Mouse (Mus musculus) mammary gland, adult 2 months (tissue): Measurements from ENCODE around the gene Birc3. TPM values are rescaled to one million over a fixed set of nuclear protein-coding genes. Genes with fewer than 3 reads are reported as not detected.

ENCODE experiments used
- polyA plus RNA-seq: library from polyadenylated mRNA; depleted of rRNA; stranded (reverse); fragments of >200 nt; gene quantifications from 2 replicates; pipeline ENCODE4 v1.2.3, GENCODE M21; 2012; ENCODE audit warnings: low replicate concordance; rRNA removed

The Birc3 gene
- 22.4 and 36.1 TPM in 2 replicates for polyA plus RNA-seq

DNA sequence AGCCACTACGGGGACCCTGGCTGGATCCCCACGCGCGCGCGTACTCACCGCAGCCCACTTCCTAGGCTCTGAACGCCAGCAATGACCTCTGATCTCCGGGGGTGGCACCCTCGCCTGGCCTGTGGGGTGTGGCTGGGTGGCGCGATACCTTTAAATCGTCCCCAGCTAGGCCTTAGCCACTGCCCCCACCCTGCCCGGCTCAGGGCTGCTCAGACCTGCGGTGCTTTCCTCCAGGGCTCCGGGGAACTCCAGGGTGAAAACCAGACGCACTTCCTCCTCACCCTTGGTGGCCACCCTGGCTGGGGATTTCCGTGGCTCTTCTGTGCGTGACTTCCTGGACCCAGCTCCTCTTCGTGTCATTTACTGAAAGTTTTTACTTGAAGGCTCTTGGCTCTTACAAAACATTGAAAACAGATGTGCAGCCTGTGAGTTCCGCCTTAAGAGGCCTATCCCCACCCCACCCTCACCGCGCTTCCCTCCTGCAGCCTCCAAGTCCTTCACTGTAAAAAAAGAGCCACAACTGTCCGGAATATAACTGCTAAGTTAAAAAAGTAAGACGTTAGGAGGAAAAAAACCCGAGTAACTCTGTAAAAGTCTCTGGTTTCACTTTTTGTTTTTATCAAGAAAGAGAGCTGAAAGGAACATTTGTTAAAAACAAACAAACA lies at the start of gene Birc3:
Gene Birc3, minus strand, starts transcription at position 412 of the 665 bp plus-strand sequence.

DNA sequence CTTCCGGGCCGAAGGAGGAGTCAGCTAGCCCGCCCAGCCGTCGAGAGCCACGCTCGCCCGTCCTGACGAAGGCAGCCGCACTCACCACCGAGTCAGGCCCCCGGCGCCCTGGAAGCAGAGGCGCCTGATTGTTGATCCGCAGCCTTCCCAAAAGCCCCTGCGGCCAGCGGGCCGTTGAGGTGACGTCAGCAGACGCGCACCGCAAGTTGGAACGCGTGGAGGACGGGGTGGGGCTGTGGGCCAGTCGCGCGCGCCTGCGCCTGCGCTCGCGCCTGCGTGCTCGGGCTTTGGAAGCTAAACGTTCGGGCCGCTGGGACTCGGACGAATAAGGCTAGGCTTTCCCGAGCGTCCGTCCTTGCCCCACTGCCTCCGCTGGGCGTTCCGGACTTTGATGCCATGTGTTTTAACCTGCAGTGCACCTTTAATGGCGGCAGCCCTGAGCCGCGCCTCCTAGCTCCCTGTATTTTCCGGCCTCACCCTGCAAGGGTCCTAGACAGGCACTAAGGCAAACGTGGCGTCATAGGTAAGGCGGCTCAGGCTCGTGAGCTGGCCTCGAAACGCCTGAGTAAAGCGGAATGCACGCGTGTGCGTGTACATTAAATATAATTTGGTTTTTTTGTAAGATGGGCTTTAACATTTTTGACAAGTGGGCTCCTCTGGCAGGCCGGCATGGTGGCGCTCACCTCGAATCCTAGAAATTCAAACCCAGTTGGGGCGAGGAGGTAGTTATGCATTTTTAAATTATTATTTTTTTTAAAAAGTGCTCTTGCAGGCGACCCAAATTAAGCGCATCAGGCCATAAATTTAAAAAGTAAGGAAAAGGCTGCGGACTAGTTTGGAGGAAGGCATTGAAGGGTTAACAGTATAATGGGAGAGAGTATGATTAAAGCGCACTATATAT lies 35.8 kb downstream of the Birc3 start, which contains the start of gene Birc2:
Gene Birc2, minus strand, starts transcription at position 160 of the 901 bp plus-strand sequence.

Other genes starting within 250 kb of the Birc3 start
- gene Mmp20, start 245.0 kb downstream of the Birc3 start, polyA plus RNA-seq = not detected in 2 replicates
- gene Mmp7, start 181.1 kb downstream of the Birc3 start, polyA plus RNA-seq = 0.12 and 0.26 TPM in 2 replicates
- gene Tmem123, start 109.1 kb downstream of the Birc3 start, polyA plus RNA-seq = 149 TPM in 2 replicates
- 14.3 and 22.6 TPM in 2 replicates for gene Birc2, start 36.1 kb downstream of the Birc3 start, polyA plus RNA-seq
- gene Yap1, start 131.4 kb upstream of the Birc3 start, polyA plus RNA-seq = 36.4 and 55.3 TPM in 2 replicates
- 1.1 and 2.4 TPM in 2 replicates for gene Cfap300, start 169.6 kb upstream of the Birc3 start, polyA plus RNA-seq